Mouse (Mus musculus) small intestine, adult 2 months (tissue): ENCODE data around the gene Slc9a3r2.

ENCODE experiments used
- CTCF ChIP-seq: fragments of 200-500 bp; IDR thresholded peaks from 2 replicates; pipeline ENCODE4 v1.5.1; 2012; ENCODE audit warnings: low read depth, mild to moderate bottlenecking, control low read depth, inconsistent platforms, low read length, moderate library complexity, mixed read lengths; ENCODE audit not compliant: insufficient replicate concordance, insufficient read length; ENCODE audit errors: extremely low read depth
- POLR2A ChIP-seq: fragments of 200-500 bp; IDR thresholded peaks from 2 replicates; pipeline ENCODE4 v1.6.1; 2012; ENCODE audit warnings: low read depth, mild to moderate bottlenecking, control low read depth, inconsistent platforms, low read length, moderate library complexity

DNA sequence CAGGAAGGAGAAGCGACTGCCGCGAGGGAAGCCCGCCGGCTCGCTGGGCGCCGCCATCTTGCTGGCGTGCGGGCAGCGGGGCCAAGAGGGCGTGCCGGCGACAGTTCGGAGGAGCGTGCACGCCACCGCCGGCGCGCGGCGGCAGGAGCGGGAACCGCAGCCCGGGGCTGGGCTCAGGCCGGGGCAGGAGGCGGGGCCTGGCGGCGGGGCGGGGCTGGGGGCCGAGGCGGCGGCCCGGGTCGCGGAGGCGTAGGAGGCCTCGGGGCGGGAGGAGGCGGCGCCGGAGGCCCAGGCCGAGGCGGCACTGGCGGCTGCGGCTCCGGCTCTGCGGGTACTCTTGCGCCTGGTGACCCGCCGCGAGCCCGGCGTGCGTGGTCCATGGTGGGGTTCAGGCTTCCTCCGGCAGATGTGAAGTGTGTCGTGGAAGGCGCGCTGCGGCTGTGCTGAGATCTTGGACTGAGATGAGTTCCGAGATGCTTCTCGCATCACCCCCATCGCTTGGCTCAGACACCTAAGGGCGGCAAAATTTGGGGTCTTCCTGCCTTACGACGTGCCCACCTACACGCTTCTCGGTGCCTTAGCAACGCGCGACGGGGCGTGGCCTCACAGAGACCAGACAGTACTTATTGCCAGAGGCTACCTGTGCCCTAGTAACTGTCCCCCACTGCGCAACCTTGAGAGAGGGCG is 46.0 kb upstream of the Slc9a3r2 start, which contains the start of the genes Gfer and Noxo1:
- no peak; the same call in 1 of the 2 replicates for TF ChIP-seq CTCF
- TF ChIP-seq POLR2A = no peak; the same call in none of the 2 replicates
